In the genomic region with DNA sequence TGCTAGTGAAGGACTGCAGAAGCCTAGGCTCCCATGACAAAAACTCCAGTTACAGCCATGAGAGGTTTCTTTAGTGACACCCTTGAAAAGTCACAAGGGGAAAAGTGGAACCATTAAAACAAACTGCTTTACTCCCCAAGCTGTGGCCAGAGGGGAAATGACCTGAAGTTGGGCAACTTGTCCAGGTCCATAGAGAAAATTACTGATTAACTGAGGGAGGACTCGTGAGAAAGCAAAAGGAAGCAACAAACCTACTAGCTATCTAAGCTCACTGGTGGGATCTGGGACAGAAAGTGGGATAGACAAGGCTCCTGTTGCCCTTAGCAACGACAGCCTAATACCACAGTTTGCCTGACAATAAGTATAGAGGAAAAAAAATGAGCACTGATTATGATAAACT, we compare ENCODE assay signal across 13 mouse cellular contexts. TPM values are rescaled to one million over a fixed set of nuclear protein-coding genes. Genes with fewer than 3 reads are reported as not detected.
DNase-seq lines count a peak whose midpoint lies in the region; ATAC-seq and TF ChIP-seq lines count a peak whose summit lies in the region.
"Had no signal": no experiment of that assay in that cellular context is flagged by ENCODE, and none has a peak within 500 bp of the region (broad histone marks: within the 10 kb centered on the region; RNA-seq: fewer than 3 reads in every experiment).

No protein-coding gene starts in this region.

- no peak overlapping the region for H3K9ac ChIP-seq in intestine, embryonic 15.5 days
- no peak overlapping the region for H3K9ac ChIP-seq in intestine, postnatal 0 days (ENCODE audit: low read depth, low read length)
- no peak overlapping the region for H3K9ac ChIP-seq in lung, embryonic 16.5 days (ENCODE audit: low read length)
- H3K9ac ChIP-seq in liver, embryonic 11.5 days (ENCODE audit: low read depth, low read length), result no peak overlapping the region
- no peak overlapping the region for H3K9ac ChIP-seq in stomach, postnatal 0 days (ENCODE audit: low read length)
- H3K9ac ChIP-seq in midbrain, embryonic 13.5 days (replicated peaks), result no peak overlapping the region
- H3K9ac ChIP-seq: embryonic facial prominence, embryonic 13.5 days; forebrain, embryonic 12.5 days had no signal

- no peaks in the 10 kb centered on the region for H3K36me3 ChIP-seq in intestine, embryonic 15.5 days
- peaks cover 4% of the 10 kb centered on the region; the same call in 1 of the 2 replicates for H3K36me3 ChIP-seq in intestine, postnatal 0 days (ENCODE audit: control insufficient read depth, insufficient read depth)
- no peaks in the 10 kb centered on the region for H3K36me3 ChIP-seq in lung, embryonic 16.5 days (ENCODE audit: control insufficient read depth, insufficient read depth, low read length)
- no peaks in the 10 kb centered on the region for H3K36me3 ChIP-seq in liver, embryonic 11.5 days (ENCODE audit: control insufficient read depth, insufficient read depth, low read length)
- H3K36me3 ChIP-seq in stomach, postnatal 0 days (ENCODE audit: control insufficient read depth, insufficient read depth, low read length), result no peaks in the 10 kb centered on the region
- H3K36me3 ChIP-seq in midbrain, embryonic 13.5 days, result no peaks in the 10 kb centered on the region
- H3K36me3 ChIP-seq: forebrain, embryonic 12.5 days had no signal

- no peak for TF ChIP-seq CTCF in intestine, postnatal 0 days (IDR thresholded peaks at IDR 0.05; ENCODE audit: low read depth)
- TF ChIP-seq CTCF in stomach, postnatal 0 days (IDR thresholded peaks at IDR 0.05; ENCODE audit: low read depth), result no peak

- peak overlapping the region; percentile 61; the same call in 1 of the 2 replicates for H3K27ac ChIP-seq in intestine, embryonic 15.5 days
- no peak overlapping the region for H3K27ac ChIP-seq in intestine, postnatal 0 days (ENCODE audit: low read depth, low read length)
- peak overlapping the region; percentile 78 for H3K27ac ChIP-seq in lung, embryonic 16.5 days (ENCODE audit: low read length)
- H3K27ac ChIP-seq in liver, embryonic 11.5 days (ENCODE audit: low read depth, low read length), result no peak overlapping the region; the same call in 1 of the 2 replicates
- 0 out of 2 replicates have a peak overlapping the region, but pooled peaks have one; percentile 67 for H3K27ac ChIP-seq in stomach, postnatal 0 days (replicated peaks)
- H3K27ac ChIP-seq in midbrain, embryonic 13.5 days, result no peak overlapping the region
- H3K27ac ChIP-seq: embryonic facial prominence, embryonic 13.5 days; forebrain, embryonic 12.5 days had no signal

- no peak for DNase-seq in lung, postnatal 36 days
- DNase-seq in liver, embryonic 11.5 days (ENCODE audit: low spot score), result no peak
- DNase-seq in stomach, postnatal 0 days (ENCODE audit: low spot score), result no peak
- no peak for DNase-seq in right cerebral cortex, postnatal 10 days (ENCODE audit: low spot score in 2 of 2)
- DNase-seq: B cell, adult 2 months; cerebellum, adult 11-12 months had no signal

- ATAC-seq in intestine, embryonic 15.5 days, result no peak
- no peak for ATAC-seq in intestine, postnatal 0 days
- no peak for ATAC-seq in lung, embryonic 16.5 days (ENCODE audit: low read depth)
- no peak for ATAC-seq in liver, embryonic 11.5 days (replicated peaks; ENCODE audit: low FRiP score)
- no peak for ATAC-seq in stomach, postnatal 0 days (ENCODE audit: low FRiP score, low TSS enrichment)
- ATAC-seq in midbrain, embryonic 13.5 days, result no peak

- TF ChIP-seq EP300 in stomach, postnatal 0 days (optimal IDR thresholded peaks at IDR 0.05), result no peak

- H3K4me2 ChIP-seq in intestine, embryonic 15.5 days (replicated peaks), result no peak overlapping the region
- H3K4me2 ChIP-seq in intestine, postnatal 0 days (replicated peaks; ENCODE audit: low read depth), result no peak overlapping the region
- H3K4me2 ChIP-seq in lung, embryonic 16.5 days (ENCODE audit: low read depth, low read length), result no peak overlapping the region
- peak overlapping the region; percentile 36 for H3K4me2 ChIP-seq in liver, embryonic 11.5 days
- no peak overlapping the region for H3K4me2 ChIP-seq in stomach, postnatal 0 days (replicated peaks; ENCODE audit: low read depth)
- H3K4me2 ChIP-seq in midbrain, embryonic 13.5 days (replicated peaks), result no peak overlapping the region
- H3K4me2 ChIP-seq: embryonic facial prominence, embryonic 13.5 days; forebrain, embryonic 12.5 days had no signal

- H3K4me1 ChIP-seq in intestine, embryonic 15.5 days (replicated peaks), result peaks cover 68% of the 10 kb centered on the region
- H3K4me1 ChIP-seq in intestine, postnatal 0 days (replicated peaks; ENCODE audit: control insufficient read depth, insufficient read depth, low read length), result peaks cover 26% of the 10 kb centered on the region
- H3K4me1 ChIP-seq in lung, embryonic 16.5 days (replicated peaks; ENCODE audit: control insufficient read depth, insufficient read depth, low read length), result peaks cover 80% of the 10 kb centered on the region
- peaks cover 34% of the 10 kb centered on the region for H3K4me1 ChIP-seq in liver, embryonic 11.5 days (replicated peaks; ENCODE audit: control insufficient read depth, insufficient read depth, low read length)
- peaks cover 33% of the 10 kb centered on the region for H3K4me1 ChIP-seq in stomach, postnatal 0 days (replicated peaks; ENCODE audit: control insufficient read depth, insufficient read depth)
- H3K4me1 ChIP-seq in midbrain, embryonic 13.5 days (replicated peaks), result peaks cover 27% of the 10 kb centered on the region

- H3K9me3 ChIP-seq in intestine, embryonic 15.5 days, result no peaks in the 10 kb centered on the region
- H3K9me3 ChIP-seq in intestine, postnatal 0 days (ENCODE audit: control insufficient read depth), result no peaks in the 10 kb centered on the region
- no peaks in the 10 kb centered on the region for H3K9me3 ChIP-seq in lung, embryonic 16.5 days (ENCODE audit: control insufficient read depth, low read length)
- no peaks in the 10 kb centered on the region for H3K9me3 ChIP-seq in liver, embryonic 11.5 days (ENCODE audit: control insufficient read depth, low read length)
- no peaks in the 10 kb centered on the region for H3K9me3 ChIP-seq in stomach, postnatal 0 days (ENCODE audit: control insufficient read depth, low read length)
- H3K9me3 ChIP-seq in midbrain, embryonic 13.5 days, result no peaks in the 10 kb centered on the region
- H3K9me3 ChIP-seq: embryonic facial prominence, embryonic 13.5 days; forebrain, embryonic 12.5 days had no signal

- no peaks in the 10 kb centered on the region for H3K27me3 ChIP-seq in intestine, embryonic 15.5 days (replicated peaks)
- H3K27me3 ChIP-seq in intestine, postnatal 0 days (replicated peaks; ENCODE audit: control insufficient read depth, insufficient read depth, low read length), result no peaks in the 10 kb centered on the region; the same call in 1 of the 2 replicates
- H3K27me3 ChIP-seq in lung, embryonic 16.5 days (ENCODE audit: control insufficient read depth, insufficient read depth, low read depth, low read length), result no peaks in the 10 kb centered on the region
- no peaks in the 10 kb centered on the region; the same call in none of the 2 replicates for H3K27me3 ChIP-seq in liver, embryonic 11.5 days (replicated peaks; ENCODE audit: control insufficient read depth, insufficient read depth, low read length)
- H3K27me3 ChIP-seq in stomach, postnatal 0 days (ENCODE audit: control insufficient read depth, insufficient read depth, low read length), result no peaks in the 10 kb centered on the region
- peaks cover 9% of the 10 kb centered on the region; the same call in 1 of the 2 replicates for H3K27me3 ChIP-seq in midbrain, embryonic 13.5 days
- H3K27me3 ChIP-seq: embryonic facial prominence, embryonic 13.5 days had no signal

- WGBS in intestine, embryonic 15.5 days, result 59% methylated on average over 2 of the region's 2 CpGs
- WGBS in intestine, postnatal 0 days, result 45% methylated on average over 2 of the region's 2 CpGs
- 52% methylated on average over 2 of the region's 2 CpGs for WGBS in lung, embryonic 16.5 days
- WGBS in liver, embryonic 11.5 days, result 58% methylated on average over 2 of the region's 2 CpGs
- WGBS in stomach, postnatal 0 days, result 50% methylated on average over 2 of the region's 2 CpGs
- 76% methylated on average over 2 of the region's 2 CpGs for WGBS in midbrain, embryonic 13.5 days

- H3K4me3 ChIP-seq in intestine, embryonic 15.5 days (replicated peaks), result no peak overlapping the region
- H3K4me3 ChIP-seq in intestine, postnatal 0 days (ENCODE audit: low read depth, low read length), result no peak overlapping the region
- H3K4me3 ChIP-seq in lung, embryonic 16.5 days (ENCODE audit: low read length), result no peak overlapping the region
- no peak overlapping the region for H3K4me3 ChIP-seq in liver, embryonic 11.5 days (ENCODE audit: low read depth, low read length)
- H3K4me3 ChIP-seq in stomach, postnatal 0 days (ENCODE audit: low read depth, low read length), result no peak overlapping the region
- H3K4me3 ChIP-seq in midbrain, embryonic 13.5 days (replicated peaks), result no peak overlapping the region
- H3K4me3 ChIP-seq: embryonic facial prominence, embryonic 13.5 days; forebrain, embryonic 12.5 days had no signal

RNA-seq across cellular contexts. Expression of gene Anxa6, which starts 4.7 kb away (rescaled TPM):
- 261 and 262 TPM in 2 replicates for polyA plus RNA-seq in intestine, embryonic 15.5 days (2015; fragmentation: Nextera tagmentation; extraction: Ambion mirVana)
- polyA plus RNA-seq in intestine, postnatal 0 days (2015; fragmentation: Nextera tagmentation; extraction: Ambion mirVana), result 86.9 and 89.2 TPM in 2 replicates
- polyA plus RNA-seq in lung, embryonic 16.5 days (2015; fragmentation: Nextera tagmentation; extraction: Ambion mirVana), result 406 and 415 TPM in 2 replicates
- 78.5 and 86.6 TPM in 2 replicates for polyA plus RNA-seq in liver, embryonic 11.5 days (2014; fragmentation: Nextera tagmentation; extraction: Ambion mirVana)
- polyA plus RNA-seq in stomach, postnatal 0 days (2015; fragmentation: Nextera tagmentation; extraction: Ambion mirVana), result 140 and 141 TPM in 2 replicates
- 30.7 and 36.5 TPM in 2 replicates for polyA plus RNA-seq in midbrain, embryonic 13.5 days (2015; fragmentation: Nextera tagmentation; extraction: Ambion mirVana)

RNA-seq across cellular contexts. Expression of gene Ccdc69, which starts 49.4 kb away (rescaled TPM):
- 2.0 and 2.6 TPM in 2 replicates for polyA plus RNA-seq in intestine, embryonic 15.5 days (2015; fragmentation: Nextera tagmentation; extraction: Ambion mirVana)
- polyA plus RNA-seq in intestine, postnatal 0 days (2015; fragmentation: Nextera tagmentation; extraction: Ambion mirVana), result 3.5 and 4.2 TPM in 2 replicates
- 3.5 and 3.8 TPM in 2 replicates for polyA plus RNA-seq in lung, embryonic 16.5 days (2015; fragmentation: Nextera tagmentation; extraction: Ambion mirVana)
- 1.2 and 1.4 TPM in 2 replicates for polyA plus RNA-seq in liver, embryonic 11.5 days (2014; fragmentation: Nextera tagmentation; extraction: Ambion mirVana)
- polyA plus RNA-seq in stomach, postnatal 0 days (2015; fragmentation: Nextera tagmentation; extraction: Ambion mirVana), result 5.1 and 5.4 TPM in 2 replicates
- 0.19 TPM in 1 of 2 replicates, not detected in the other for polyA plus RNA-seq in midbrain, embryonic 13.5 days (2015; fragmentation: Nextera tagmentation; extraction: Ambion mirVana)
- polyA plus RNA-seq: neural tube, embryonic 14.5 days had no signal

Comparison
In these comparisons a context has a peak if more than half of its experiments do, and no peak if none do; other contexts are left out.
1. H3K27ac ChIP-seq: peak in intestine, embryonic 15.5 days (single experiment), lung, embryonic 16.5 days (single experiment) and stomach, postnatal 0 days (single experiment); none in intestine, postnatal 0 days (single experiment), liver, embryonic 11.5 days (single experiment) and midbrain, embryonic 13.5 days (single experiment).